Mouse (Mus musculus): ENCODE measurements around the gene Acap1.
"Not testable (repeated sequence)": the region's sequence is repeated elsewhere in the genome, so short reads cannot be mapped to it uniquely, and the experiment has no call there.

Gene Acap1

GRCm38 (mm10) chr11:69876867-69877266 is 18.5 kb downstream of the Acap1 start:
- DNase-seq (ENCODE audit: low read depth, low spot score), result peak; percentile 86

GRCm38 (mm10) chr11:69876186-69876585 is 19.2 kb downstream of the Acap1 start:
- peak; percentile 57 for DNase-seq (ENCODE audit: low read depth, low spot score)

DNA sequence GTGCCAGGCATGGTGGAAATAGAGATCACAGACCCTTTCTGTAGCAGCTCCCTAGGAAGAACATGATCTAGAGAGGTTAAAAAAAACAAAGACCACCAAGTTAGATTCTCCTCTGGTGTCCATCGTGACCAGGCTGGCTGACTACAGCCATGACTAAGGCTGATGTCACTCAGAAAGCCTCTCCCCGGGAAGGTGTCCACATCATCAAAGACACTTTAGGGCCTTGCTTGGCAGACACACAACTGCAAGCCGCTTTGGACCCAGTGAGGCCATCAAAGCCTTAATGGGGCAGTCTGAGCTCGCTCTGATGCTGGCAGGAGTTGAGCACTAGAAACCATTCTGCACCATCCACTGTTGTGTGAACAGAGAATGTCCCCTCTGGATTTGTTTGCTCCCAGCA is 22.9 kb downstream of the Acap1 start:
- DNase-seq (ENCODE audit: low read depth, low spot score), result no peak

DNA sequence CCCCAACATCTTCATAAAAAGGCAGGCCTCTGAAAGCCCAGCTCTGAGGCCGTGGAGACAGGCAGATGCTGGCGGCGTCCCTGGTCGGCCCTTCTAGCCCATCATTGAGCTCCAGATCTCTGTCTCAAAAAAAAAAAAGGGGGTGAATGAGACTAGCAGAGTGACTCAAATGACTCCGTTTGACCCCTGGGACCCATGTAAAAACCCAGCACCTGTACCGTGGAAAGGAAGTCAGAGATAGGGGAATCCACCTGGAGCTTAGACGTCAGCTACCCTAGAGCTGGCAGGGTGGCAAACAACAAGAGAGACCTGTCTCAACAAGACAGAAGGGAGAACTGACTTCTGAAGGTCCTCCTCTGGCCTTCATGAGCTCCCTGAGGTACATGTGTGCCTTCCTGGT is 23.5 kb downstream of the Acap1 start:
- no peak for DNase-seq (ENCODE audit: low read depth, low spot score)

DNA sequence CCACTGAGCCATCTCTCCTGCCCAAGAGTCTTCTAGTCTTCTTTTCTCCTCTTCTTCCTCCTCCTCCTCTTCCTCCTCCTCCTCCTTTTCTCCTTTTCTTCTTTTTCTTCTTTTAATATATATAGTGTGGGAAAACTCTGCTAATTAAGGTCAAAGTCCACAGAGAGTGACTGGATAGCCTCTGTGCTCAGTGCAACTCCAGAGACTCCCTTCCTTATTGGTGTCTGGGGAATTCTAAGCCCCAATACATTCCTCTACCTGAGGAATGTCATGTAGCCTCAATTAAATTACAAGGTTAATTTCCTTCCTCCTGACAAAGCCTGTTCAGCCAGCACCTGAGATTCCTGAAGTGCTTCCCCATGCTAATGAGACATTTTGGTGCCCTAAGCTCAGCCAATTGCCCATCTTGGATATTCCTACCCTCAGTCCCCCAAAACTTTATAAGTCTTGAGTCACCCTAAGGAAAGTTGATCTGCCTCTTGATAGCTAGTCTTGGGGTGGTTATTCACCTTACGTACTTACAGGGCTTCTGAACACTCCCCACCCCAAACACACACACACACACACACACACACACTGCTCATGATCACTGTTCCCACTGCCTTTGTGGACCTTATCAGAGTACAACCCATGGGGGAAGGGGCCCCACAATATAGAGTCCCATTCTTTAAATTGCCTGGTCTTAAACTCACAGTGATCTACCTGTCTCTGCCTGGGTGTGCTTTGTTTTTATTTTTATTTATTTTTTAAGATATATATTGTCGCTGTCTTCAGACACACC is 24.9 kb downstream of the Acap1 start:
- DNase-seq (ENCODE audit: low read depth, low spot score), result no peak

DNA sequence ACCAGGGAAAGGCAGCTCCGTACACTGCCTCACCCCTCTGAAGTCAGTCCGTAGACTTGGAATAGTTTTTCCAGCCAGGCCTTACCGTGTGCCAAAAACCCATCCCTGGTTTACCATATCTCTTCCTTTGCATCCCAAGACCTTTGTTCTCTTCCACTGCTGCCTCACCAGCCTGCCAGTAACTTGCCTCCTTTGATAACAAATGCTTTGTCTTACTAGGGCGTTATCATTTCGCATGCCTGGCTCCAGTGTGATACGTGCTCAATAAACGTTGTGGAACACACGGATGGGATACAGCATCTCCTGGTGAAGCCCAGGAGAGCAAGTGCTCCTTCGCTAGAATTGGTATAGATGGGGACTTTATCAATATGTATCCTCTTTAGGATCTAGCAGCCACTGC is 28.0 kb downstream of the Acap1 start:
- DNase-seq (ENCODE audit: low read depth, low spot score), result no peak

- no peak for DNase-seq (ENCODE audit: low read depth, low spot score)
Measured at GRCm38 (mm10) chr11:69865561-69865960, 29.8 kb downstream of the Acap1 start.

- DNase-seq (ENCODE audit: low read depth, low spot score), result no peak
Measured at GRCm38 (mm10) chr11:69864138-69864860, 31.0 kb downstream of the Acap1 start.

DNA sequence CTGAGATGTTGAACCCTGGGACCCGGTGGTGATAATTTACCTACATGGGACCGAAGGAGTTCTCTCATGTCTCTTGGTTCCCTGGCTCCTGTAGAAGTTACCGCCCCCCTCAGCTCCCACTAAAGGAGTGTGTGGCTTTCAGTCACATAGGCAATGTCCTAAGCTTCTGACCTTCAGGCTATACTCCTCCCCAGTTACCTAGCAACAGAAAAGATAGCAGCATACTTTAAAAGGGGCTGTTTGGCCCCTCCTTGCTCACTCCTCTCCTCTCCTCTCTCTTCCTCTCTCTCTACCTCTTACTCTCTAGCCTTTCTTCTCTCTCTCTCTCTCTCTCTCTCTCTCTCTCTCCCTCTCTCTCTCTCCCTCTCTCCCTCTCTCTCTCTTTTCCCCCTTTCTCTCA is 31.6 kb downstream of the Acap1 start:
- DNase-seq (ENCODE audit: low read depth, low spot score), result not testable (repeated sequence)

DNA sequence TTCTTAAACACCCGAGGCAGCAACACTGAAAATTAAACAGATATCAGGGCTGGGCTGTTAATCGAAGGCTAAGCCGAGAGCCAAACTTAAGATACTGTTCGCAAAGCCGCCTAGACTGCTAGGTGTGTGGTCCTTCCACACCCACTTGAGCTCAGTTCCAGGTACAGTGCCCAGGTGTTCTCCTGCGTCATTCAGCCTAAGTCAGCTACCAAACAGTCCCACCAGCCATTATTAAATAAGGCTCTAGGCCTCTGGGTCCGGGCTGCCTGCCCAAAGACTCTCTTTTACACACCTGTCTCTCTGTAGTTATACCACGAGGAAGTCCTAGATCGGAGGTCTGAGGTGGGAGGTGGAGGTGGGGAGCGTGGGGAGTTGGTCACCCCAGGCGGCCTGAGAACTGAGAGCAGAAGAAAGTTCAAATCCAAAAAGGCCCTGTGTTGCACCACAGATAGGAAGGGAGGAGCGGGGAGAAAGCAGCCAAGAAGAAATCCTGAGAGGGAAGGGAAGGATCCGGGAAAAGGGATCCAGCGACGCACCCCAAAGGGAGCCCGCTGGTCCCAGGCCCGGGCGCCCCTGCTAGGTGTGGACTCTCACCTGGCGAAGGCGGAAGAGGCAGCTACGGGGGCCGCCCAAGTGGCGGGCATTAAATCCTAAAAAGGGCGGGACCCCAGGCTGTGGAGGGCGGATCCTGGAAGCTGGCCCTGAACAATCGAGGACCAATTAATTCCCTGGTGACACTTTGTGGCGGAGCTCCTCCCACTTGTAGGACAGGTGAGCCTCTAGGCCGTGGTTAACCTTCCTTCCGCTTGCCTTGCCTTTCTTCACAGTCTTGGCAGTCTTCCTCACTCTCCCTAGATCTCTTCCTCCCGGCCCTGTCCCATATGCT is 37.0 kb downstream of the Acap1 start, which contains the start of gene Tnk1:
Gene Tnk1 (minus strand): TSS at position 618 of the 886 bp plus-strand sequence.
- no peak for DNase-seq (ENCODE audit: low read depth, low spot score)

DNA sequence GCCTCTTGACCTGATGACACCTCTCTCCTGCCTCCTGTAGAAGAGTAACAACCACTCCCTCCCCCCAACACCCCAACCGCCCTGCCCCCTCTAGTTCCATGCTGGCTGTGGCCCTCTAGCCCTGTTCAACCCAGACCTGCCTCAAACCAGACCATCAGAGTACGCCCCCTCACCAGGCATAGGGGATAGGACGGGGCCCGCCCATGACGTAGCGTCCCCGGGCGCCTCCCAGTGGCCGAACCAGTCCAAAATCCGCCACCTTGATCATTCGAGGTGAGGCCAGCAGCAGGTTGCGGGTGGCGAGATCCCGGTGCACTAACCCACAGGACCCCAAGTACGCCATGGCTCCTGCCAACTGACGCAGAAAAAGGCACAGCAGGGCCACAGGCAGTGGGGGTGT is 40.0 kb downstream of the Acap1 start:
- peak; percentile 24 for DNase-seq (ENCODE audit: low read depth, low spot score)

DNA sequence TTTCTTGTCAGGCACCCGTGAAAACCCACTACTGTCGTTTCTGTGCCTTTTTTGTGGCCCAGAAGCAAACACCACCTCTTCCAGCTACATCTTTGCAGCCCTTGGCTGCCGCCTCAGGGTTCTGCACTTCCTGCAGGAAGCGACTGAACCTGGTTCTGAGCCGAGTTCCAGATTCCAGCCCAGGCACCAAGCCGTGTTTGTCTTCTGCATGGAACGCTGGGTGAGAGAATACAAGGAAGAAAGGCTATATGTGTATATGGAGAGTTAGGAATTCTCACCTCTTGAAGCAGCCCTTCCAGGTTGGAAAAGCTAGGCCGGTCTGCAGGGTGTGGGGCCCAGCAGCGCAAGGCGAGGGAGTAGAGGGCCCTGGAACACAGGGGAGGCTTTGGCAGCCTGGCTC is 40.7 kb downstream of the Acap1 start:
- DNase-seq (ENCODE audit: low read depth, low spot score), result no peak

DNA sequence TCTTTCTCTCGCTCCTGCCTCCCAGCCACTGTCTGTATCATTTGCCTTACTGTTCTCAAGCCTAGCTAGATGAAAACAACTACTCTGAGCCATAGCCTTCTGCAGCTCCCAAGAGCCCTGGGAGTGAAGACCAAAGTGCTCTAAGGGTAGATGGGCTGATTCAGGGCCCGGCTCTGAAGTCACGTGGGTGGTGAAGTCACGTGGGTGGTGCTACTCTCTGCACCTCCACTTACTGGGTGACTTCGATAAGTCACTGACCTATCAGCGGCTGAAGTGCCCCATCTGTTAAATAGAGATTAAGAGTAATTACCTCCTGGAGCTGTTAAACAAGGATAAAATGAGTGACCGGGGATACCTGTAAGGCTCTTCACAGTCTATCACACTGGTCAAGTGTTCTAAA is 41.3 kb downstream of the Acap1 start:
- no peak for DNase-seq (ENCODE audit: low read depth, low spot score)

- DNase-seq (ENCODE audit: low read depth, low spot score), result no peak
Measured at GRCm38 (mm10) chr11:69850754-69851153, 44.6 kb downstream of the Acap1 start.

- DNase-seq (ENCODE audit: low read depth, low spot score), result no peak
Measured at GRCm38 (mm10) chr11:69849884-69850283, 45.5 kb downstream of the Acap1 start.

DNA sequence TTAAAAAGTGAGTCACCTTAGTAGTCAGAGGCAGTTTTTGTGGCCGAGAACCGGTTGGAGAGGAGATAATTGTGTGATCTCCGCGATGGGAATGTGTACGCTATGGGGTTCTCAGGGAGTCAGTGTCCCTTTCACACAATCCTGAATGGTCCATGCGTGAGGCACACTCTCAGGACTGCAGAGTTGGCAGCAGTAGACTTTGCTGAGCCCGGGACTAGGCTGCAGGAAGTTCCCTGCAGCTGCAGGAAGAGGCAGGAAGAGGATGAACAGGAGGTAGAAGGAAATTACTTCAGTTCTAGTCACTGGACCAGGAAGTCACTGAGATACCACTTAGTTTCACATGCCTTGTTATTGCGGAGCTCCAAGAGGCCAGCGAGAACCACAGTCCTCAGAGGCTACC is 46.2 kb downstream of the Acap1 start:
- DNase-seq (ENCODE audit: low read depth, low spot score), result no peak

GRCm38 (mm10) chr11:69848021-69848420 is 47.3 kb downstream of the Acap1 start:
- DNase-seq (ENCODE audit: low read depth, low spot score), result peak; percentile 89

DNA sequence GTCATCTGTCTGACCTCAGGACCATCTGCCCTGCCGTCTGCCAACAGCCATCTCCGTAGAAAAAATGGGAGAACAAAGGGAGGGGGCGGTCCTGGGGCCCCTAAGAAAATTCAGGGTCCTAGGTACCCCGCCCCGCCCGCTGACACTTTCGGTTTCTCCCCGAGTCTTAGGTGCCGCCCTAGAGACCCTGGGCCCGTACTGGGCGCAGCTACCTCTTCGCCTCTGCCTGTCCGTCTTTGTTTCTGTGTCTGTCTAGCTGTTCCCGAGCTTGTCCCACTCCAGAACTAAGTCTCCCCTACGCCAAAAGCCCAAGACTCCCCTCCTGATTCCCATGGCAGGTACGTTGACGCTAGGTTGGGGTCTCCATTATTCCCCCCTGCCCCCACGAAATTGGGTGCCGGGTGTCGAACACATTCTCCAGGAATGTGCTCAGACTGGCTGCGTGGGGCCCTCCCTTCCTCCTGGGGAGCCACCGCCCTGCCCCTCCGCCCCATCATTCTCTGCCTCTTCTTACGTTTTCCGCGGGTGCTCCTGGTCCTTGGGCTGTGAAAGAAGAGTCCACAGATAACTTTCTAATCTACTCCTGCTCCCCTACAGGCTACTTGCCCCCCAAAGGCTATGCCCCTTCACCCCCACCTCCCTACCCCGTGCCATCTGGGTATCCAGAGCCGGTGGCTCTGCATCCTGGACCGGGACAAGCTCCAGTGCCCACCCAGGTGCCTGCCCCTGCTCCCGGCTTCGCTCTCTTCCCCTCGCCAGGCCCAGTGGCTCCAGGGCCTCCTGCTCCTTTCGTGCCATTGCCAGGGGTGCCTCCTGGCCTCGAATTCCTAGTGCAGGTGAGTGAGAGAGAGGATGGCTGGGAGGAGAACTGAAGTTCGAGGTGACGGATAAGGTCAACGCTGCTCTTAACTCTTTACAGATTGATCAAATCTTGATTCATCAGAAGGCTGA is 48.3 kb downstream of the Acap1 start:
- no peak for DNase-seq (ENCODE audit: low read depth, low spot score)

- peak; percentile 92 for DNase-seq (ENCODE audit: low read depth, low spot score)
Measured at GRCm38 (mm10) chr11:69846198-69846680, 49.1 kb downstream of the Acap1 start, which contains the start of gene Plscr3. TSS of gene Plscr3 (plus strand) at chr11:69846376.

DNA sequence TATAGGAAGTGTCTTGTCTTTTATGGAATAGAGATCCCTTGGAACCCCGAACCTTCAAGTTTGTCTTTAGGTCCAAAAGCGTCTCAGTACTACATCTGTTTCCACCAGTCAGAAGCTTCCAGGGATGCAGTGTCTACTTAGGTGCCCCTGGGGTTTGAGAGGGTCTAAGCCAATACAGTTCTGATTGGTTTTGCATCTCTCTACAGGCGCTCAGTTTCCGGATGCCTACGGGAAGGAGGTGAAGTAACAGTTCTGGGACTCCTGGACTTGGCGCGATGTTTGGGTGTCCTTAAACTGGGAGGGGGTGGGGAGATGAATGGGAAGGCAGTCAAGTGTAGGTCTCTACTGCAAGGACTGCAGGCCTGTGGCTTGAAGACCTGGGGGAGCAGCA is 56.6 kb downstream of the Acap1 start:
- DNase-seq (ENCODE audit: low read depth, low spot score), result no peak

All from brain, adult 2 months (tissue).